Mouse (Mus musculus) forelimb bud, embryonic 11.5 days (tissue): Measurements from ENCODE around the gene Tm4sf4.

Experiments used
- DNase-seq: peaks from one replicate; pipeline ENCODE4 v3.0.0-alpha.2; 2012; ENCODE audit warnings: low read depth, low spot score

Gene Tm4sf4

GRCm38 (mm10) chr3:57425089-57425730, at the start of gene Tm4sf4:
Gene Tm4sf4, plus strand, starts transcription at chr3:57425314.
- no peak for DNase-seq

DNA sequence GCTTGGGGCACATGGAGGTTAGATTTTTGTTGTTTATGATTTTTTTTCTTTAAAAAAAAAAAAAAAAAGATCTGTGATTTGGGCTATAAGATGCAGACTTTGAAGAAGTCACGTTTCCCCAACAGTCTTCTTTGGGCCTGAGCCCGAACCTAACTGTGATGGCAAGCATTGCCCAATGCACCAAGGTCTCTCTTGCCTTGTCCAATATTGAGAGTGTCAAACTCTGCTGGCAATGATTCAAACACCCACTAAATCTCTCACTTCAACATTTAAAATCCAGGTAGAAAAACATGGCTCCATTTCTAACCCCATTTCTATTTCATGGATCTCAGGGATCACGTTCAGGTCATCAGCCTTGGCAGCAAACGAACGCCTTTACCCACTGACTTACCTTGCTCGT, 38.7 kb upstream of the Tm4sf4 start:
- DNase-seq: no peak

DNA sequence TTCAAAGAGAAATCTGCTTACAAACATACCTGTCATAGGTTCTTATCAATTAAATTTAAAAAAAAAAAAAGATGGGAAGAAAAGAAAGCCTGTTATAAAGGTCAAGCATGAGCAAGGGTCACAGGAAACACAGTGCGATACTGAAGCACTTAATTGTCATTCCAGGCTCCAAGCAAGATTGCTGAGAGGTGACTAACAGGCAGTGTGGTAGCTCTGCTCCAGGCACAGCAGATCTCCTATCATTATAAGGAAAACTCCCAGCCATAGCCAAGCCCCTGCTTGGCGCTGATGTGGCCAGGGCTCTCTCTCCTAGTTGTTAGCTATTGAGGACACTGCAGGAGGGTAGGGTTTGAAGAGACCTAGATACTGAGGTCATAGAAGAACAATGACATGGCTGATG, 38.2 kb upstream of the Tm4sf4 start:
- no peak for DNase-seq

DNA sequence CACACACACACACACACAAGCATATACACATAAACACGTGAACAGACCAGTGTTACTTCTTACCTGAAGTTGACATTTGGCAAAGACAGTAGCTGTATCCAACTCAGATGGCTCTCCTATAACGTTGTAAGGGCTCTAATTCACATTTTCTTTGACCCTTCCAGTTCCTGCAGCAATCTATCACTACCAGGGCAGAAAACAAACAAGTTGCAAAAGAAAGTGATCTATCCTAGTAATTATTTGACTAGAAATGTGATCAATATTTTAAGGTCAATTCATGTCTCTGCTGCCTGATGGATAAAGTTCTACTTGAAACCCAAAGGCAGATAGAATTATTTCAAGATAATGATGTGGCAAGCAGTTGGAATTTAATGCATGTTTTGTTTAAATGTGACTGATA, 37.5 kb upstream of the Tm4sf4 start:
- no peak for DNase-seq

- DNase-seq: no peak
Observed at GRCm38 (mm10) chr3:57411535-57411934, 13.6 kb upstream of the Tm4sf4 start.

DNA sequence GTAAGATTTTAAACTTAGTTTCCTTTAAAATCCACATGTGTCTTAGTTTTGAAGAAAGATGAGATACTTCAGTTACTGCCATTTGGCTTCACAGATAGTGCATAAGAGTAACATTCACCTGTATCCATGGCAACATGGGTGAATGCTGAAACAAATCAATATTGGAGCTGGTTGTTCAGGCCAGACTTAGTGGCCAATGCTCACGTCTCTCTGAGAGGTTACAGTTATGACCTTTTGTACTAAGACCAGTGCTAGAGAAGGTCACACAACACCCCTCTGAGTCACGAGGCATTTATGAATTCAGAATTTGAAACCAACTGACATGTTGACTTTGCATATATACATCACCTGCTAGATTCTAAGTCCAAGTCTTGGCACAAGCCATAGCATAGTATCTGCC, 4.9 kb upstream of the Tm4sf4 start:
- DNase-seq: no peak

- DNase-seq: no peak
Observed at GRCm38 (mm10) chr3:57420660-57421059, 4.5 kb upstream of the Tm4sf4 start.

DNA sequence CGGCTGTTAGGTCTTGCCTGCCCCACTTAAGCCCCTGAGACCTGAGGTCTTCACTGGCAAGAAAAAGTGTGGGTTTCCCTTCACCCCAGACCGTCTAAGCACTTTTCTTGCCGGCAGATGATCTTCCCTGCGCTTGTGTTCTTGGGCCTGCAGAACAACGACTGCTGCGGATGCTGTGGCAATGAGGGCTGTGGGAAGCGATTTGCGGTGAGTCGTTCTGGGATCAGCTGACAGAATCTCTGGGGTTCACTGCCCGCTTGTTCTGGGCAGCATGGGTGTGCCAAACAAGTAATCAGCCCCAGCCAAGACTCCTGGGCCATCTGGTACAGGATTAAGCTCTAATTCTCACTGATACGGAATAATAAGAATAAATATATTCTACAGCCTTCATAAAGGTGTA, 1.2 kb downstream of the Tm4sf4 start:
- no peak for DNase-seq

DNA sequence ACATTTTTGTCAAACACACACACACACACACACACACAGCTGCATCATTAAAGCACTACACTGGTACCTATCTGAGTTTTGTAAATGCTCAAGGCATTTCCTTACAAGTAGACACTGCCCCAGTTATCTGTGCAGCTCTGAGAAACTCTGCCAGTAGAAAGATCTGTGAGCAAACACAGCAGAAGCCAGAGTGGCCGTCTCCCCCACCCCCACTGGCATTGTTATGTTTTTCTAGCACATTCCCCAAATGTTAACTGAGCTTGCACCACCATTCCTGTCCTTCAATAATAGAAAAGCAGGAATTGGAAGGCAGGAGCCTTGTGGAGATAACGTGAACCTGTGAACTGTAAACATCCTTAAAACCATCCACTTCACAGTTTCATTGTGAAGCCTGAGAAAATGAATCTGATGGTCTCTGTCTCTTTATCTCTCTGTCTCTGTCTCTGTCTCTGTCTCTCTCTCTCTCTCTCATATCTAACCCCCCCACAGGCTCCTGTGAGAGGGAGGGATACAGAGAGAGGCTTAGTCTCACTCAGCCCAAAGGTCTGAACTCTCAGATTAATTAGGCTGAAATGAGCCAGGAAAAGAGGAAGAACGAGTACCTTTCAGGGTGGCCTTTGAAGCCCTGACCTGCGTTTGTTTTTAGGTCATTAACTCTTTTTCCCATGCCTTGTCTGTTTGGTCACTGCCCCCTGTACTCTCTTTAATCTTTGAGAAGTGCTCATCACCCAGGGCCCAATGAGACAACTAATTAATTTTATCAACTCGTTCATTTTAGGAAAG, 3.8 kb downstream of the Tm4sf4 start:
- DNase-seq: no peak

DNA sequence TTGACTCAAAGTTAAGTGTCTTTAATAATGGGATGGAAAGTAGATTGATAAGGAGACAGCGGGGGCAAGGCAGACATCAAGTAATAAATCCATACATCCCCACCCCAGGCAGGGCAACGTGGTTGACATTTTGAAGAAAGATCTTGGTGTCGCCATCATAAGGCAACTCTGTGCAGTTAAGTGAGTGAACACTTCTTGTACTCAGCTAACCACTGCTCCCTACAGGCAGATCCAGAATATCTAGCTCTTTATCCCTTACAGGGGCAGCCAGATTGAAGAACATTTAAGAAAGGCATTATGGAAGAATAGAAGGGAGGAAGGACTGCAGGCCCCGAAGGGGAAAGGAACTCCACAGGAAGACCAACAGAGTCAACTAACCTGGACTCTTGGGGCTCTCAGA, 4.4 kb downstream of the Tm4sf4 start:
- no peak for DNase-seq

- no peak for DNase-seq
Observed at GRCm38 (mm10) chr3:57431706-57432105, 6.6 kb downstream of the Tm4sf4 start.

DNA sequence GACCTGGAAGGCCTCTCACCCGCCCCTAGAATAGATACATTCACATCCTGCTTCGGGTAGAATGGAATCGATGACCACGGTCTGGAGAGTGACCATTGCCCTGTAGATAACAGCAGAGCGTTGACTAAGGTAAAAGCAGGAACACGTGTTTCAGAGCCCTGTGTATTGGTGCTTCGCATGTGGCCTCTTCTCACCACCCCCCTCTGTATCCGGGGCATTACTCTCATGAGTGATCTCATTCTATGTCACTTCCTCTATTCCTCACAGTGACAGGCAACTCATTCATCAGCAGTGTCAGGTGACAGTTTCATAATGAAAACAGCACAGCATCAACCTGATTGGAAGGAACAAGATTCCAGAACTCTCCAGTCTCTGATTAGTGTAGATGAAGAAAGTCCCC, 10.2 kb downstream of the Tm4sf4 start:
- no peak for DNase-seq

DNA sequence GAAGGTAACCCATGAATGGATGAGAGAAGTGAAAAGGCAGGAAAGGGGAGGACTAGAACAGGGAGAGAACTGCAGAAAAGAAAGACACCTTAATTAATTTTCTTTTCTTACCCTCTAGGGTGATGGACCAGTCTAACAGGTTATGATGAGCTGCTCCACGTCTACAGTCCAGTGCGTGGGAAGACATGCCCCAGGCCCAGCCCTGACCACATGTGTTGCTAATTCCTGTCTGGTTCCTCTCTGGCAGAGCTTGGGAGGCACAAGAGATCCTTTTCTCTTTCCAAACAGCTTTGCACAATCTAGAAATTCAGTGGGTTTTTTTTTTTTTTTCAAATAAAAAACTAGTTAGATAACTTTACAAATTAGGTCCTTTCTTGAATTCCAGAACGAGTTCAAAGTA, 15.8 kb downstream of the Tm4sf4 start:
- no peak for DNase-seq

- DNase-seq: no peak
Observed at GRCm38 (mm10) chr3:57445706-57446105, 20.6 kb downstream of the Tm4sf4 start.

GRCm38 (mm10) chr3:57447889-57448288, 22.8 kb downstream of the Tm4sf4 start:
- no peak for DNase-seq

DNA sequence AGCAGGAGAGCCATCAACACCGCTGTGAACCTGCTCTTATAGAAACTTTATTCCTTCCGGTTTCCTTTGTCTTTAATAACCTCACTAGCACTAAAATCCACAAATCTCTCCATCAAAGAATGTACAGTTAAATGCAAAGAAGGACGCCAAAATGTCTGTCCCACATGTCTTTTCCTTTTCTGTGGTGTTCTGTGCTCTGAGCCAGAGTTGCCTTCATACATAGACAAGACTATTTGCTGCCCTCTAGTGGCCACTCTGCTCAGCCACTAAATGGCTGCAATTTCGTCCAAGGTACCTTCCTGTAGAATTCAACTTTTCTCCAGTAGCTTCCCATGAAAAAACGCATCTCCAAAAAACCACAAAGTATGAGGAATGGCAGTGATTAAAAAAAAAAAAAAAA, 23.3 kb downstream of the Tm4sf4 start:
- peak; percentile 79 for DNase-seq

- peak; percentile 68 for DNase-seq
Observed at GRCm38 (mm10) chr3:57458652-57459051, 33.5 kb downstream of the Tm4sf4 start.

DNA sequence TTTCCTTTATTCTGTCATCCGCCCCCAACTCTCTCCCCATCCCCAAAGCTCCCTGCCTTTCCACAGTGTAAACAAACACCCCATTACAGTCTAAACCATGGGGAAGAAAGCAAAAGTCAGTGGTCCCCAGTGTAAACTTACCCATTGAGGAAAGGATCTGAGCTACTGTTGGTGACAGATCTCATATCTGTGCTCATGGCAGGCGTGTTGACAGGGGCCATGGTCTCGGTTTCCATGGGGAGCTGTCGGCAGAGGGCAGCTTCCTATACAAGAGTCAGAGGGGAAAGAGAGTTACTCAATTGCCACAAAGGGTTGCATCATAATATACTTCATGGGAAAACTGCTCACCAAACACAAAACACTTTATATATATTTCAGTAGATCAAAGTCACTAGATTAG, 38.2 kb downstream of the Tm4sf4 start:
- DNase-seq: no peak

GRCm38 (mm10) chr3:57466289-57466688, 41.2 kb downstream of the Tm4sf4 start:
- DNase-seq: peak; percentile 17

GRCm38 (mm10) chr3:57469325-57469724, 44.2 kb downstream of the Tm4sf4 start:
- DNase-seq: no peak

GRCm38 (mm10) chr3:57470326-57470725, 45.2 kb downstream of the Tm4sf4 start:
- peak; percentile 63 for DNase-seq

GRCm38 (mm10) chr3:57470981-57471601, 46.0 kb downstream of the Tm4sf4 start:
- no peak for DNase-seq

GRCm38 (mm10) chr3:57472407-57472806, 47.3 kb downstream of the Tm4sf4 start:
- peak; percentile 70 for DNase-seq
